Mouse (Mus musculus): ENCODE measurements around the gene Evx2.

The Evx2 gene

DNA sequence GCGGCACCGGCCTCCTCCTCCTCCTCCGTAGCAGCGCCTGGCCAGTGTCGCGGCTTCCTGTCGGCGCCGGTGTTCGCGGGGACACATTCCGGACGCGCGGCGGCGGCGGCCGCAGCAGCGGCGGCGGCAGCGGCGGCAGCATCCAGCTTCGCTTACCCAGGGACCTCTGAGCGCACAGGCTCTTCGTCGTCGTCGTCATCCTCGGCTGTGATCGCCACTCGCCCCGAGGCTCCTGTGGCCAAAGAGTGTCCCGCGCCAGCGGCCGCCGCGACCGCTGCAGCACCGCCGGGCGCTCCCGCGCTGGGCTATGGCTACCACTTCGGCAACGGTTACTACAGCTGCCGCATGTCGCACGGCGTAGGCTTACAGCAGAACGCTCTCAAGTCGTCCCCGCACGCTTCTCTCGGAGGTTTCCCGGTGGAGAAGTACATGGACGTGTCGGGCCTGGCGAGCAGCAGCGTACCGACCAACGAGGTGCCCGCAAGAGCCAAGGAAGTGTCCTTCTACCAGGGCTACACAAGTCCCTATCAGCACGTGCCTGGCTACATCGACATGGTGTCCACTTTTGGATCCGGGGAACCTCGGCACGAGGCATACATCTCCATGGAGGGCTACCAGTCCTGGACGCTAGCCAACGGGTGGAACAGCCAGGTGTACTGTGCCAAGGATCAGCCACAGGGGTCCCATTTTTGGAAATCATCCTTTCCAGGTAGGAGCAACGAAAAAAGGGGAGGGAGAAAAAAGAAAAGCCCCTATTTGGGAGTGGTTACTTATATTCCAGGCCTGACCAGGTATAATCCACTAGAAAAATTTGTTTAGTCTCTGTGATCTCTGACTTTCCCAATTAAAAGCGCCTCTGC, 9.2 kb upstream of the Evx2 start:
- no peaks in the 10 kb centered on the region for H3K36me3 ChIP-seq (ENCODE audit: insufficient read depth, low read length)
- peak overlapping the region; percentile 75 for H3K4me3 ChIP-seq (replicated peaks; ENCODE audit: low read length)
- TF ChIP-seq CTCF (conservative IDR thresholded peaks at IDR 0.05; ENCODE audit: low read length) = no peak
- TF ChIP-seq NANOG (IDR thresholded peaks at IDR 0.05; ENCODE audit: borderline replicate concordance, low read length) = no peak
- TF ChIP-seq POU5F1 (IDR thresholded peaks at IDR 0.05; ENCODE audit: borderline replicate concordance, low read length) = no peak
- peaks cover 91% of the 10 kb centered on the region for H3K27me3 ChIP-seq (ENCODE audit: insufficient read depth, low read length)
- H3K4me1 ChIP-seq (replicated peaks; ENCODE audit: low read depth, low read length) = peaks cover 33% of the 10 kb centered on the region
- H3K9me3 ChIP-seq (ENCODE audit: low read length) = peaks cover 5% of the 10 kb centered on the region

DNA sequence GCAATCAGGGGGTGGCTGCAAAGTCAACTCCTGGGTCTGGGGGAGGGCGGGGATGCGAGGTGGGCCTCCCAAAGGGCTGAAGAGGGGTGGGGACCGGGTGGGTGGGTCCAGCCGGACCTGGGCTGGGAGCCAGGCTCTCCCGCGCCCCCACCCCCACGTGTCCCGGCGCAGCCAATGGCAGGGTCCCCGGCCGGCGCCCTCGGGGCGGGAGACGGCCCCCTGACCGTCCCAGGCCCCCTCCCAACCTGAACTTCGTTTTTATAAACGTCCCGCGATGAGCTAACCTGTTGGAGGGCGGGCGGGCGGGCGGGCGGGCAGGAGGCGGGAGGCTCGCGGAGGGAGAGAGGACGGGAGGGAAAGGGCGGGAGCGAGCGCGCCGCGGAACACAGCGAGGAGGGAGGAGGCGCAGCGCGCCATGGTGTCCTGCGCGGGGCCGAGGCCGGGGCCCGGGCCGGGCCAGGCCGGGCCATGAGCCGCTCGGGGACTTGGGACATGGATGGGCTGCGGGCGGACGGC, 8.5 kb upstream of the Evx2 start, which contains the start of gene Hoxd13:
TSS of gene Hoxd13 (plus strand) at position 469 of the 516 bp plus-strand sequence.
- Histone ChIP-seq H3K27me3 (ENCODE audit: insufficient read depth, low read length) (peaks cover 92% of the 10 kb centered on the region), H3K9me3 (ENCODE audit: low read length) (no peaks in the 10 kb centered on the region; the same call in 1 of the 2 replicates), H3K4me3 (replicated peaks; ENCODE audit: low read length) (peak within 1 kb of the TSS; percentile 75), H3K36me3 (ENCODE audit: insufficient read depth, low read length) (no peaks in the 10 kb centered on the region), H3K4me1 (replicated peaks; ENCODE audit: low read depth, low read length) (peaks cover 33% of the 10 kb centered on the region)
- no peak for TF ChIP-seq CTCF (conservative IDR thresholded peaks at IDR 0.05; ENCODE audit: low read length)
- no peak for TF ChIP-seq POU5F1 (IDR thresholded peaks at IDR 0.05; ENCODE audit: borderline replicate concordance, low read length)
- TF ChIP-seq NANOG (IDR thresholded peaks at IDR 0.05; ENCODE audit: borderline replicate concordance, low read length) = no peak

DNA sequence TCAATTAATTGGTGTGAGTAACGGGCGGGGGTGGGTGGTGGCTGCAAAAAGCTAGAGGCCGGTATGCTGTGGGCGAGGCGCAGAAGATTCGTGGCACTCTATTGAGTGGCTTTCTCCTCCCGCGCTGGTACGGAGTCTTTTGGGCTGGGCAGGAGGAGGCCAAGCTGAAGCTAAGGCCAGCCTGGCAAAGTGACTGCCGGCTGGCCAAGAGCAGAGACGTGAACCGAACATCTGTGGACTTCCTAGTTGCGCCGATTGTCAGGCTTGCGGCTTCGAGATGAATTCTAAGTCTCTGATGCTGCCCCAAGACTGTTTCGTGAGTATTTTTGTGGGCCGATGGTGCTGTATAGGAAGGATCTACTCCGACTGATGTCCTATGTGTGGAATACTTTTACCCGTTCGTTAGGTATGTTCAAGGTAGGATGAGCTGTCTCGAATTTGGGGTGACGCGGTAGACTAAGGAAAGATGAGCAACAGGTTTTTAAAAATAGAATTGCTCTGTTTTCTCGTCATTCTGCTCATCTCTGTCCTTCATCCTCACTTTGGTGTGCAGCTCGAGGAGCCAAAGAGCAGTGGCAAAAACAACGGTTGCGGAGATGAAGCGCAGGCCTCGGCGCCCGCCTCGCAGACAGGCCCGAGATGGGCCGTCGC, 8.0 kb upstream of the Evx2 start:
- peaks cover 91% of the 10 kb centered on the region for H3K27me3 ChIP-seq (ENCODE audit: insufficient read depth, low read length)
- H3K36me3 ChIP-seq (ENCODE audit: insufficient read depth, low read length) = no peaks in the 10 kb centered on the region
- H3K4me1 ChIP-seq (replicated peaks; ENCODE audit: low read depth, low read length) = peaks cover 27% of the 10 kb centered on the region
- TF ChIP-seq CTCF (conservative IDR thresholded peaks at IDR 0.05; ENCODE audit: low read length) (no peak), NANOG (IDR thresholded peaks at IDR 0.05; ENCODE audit: borderline replicate concordance, low read length) (no peak), POU5F1 (IDR thresholded peaks at IDR 0.05; ENCODE audit: borderline replicate concordance, low read length) (no peak)
- H3K4me3 ChIP-seq (replicated peaks; ENCODE audit: low read length) = peak overlapping the region; percentile 26; the same call in 1 of the 2 replicates
- no peaks in the 10 kb centered on the region; the same call in 1 of the 2 replicates for H3K9me3 ChIP-seq (ENCODE audit: low read length)

DNA sequence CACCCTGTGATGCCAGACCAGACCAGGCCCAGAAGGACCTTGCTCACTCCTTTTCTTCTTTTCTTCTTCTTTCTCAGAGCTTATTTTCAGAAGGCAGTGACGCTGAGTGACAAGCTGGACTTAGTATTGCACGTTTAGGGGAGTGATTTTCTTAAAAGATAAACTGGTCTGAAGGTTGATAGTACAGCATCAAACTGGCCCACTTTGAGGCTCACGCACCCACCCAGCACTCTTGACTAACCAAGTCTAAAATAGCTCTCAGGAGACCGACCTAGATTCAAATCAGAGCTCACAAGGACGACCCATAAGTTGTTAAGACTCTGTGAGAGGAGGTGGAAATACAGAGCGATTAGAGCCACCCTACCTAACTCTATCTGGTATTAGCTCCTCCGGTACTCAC, 7.1 kb upstream of the Evx2 start:
- H3K9me3 ChIP-seq (ENCODE audit: low read length) = no peaks in the 10 kb centered on the region; the same call in 1 of the 2 replicates
- no peak overlapping the region for H3K4me3 ChIP-seq (replicated peaks; ENCODE audit: low read length)
- H3K36me3 ChIP-seq (ENCODE audit: insufficient read depth, low read length) = no peaks in the 10 kb centered on the region
- H3K4me1 ChIP-seq (replicated peaks; ENCODE audit: low read depth, low read length) = peaks cover 28% of the 10 kb centered on the region
- peaks cover 91% of the 10 kb centered on the region for H3K27me3 ChIP-seq (ENCODE audit: insufficient read depth, low read length)
- no peak for TF ChIP-seq CTCF (conservative IDR thresholded peaks at IDR 0.05; ENCODE audit: low read length)
- TF ChIP-seq NANOG (IDR thresholded peaks at IDR 0.05; ENCODE audit: borderline replicate concordance, low read length) = no peak
- no peak for TF ChIP-seq POU5F1 (IDR thresholded peaks at IDR 0.05; ENCODE audit: borderline replicate concordance, low read length)

DNA sequence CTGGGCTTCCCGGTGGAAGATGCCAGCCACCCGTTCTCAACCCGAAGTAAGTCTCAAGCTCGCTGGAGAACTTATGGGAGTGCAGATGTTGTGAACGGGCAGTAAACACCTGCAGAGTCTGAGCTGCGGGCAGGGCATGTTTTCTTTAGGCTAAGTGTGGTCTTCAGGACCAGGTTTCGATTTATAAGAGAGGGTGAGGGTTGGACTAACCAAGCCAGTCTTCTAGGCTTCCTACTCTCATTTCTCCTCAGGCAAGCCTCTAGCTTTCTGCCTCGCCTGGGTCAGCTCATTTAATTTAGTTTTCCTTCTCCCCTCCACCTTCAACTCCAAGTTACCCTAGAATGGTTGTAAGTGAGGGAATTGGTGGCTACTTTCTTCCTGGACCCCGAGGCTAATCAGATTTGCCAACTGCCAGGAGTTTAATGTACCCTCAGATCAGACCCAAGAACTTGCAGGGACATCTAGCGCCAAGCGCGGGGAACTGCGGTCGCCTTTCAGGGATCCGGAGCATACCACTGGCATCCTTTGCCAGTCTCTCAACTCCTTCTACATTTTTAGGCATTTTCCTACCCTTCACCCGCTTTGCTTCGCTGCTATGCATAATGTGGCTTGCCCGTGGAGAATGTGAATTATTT, 4.1 kb upstream of the Evx2 start:
- Histone ChIP-seq H3K9me3 (ENCODE audit: low read length) (no peaks in the 10 kb centered on the region; the same call in 1 of the 2 replicates), H3K27me3 (ENCODE audit: insufficient read depth, low read length) (peaks cover 92% of the 10 kb centered on the region), H3K4me1 (replicated peaks; ENCODE audit: low read depth, low read length) (peaks cover 37% of the 10 kb centered on the region), H3K4me3 (replicated peaks; ENCODE audit: low read length) (no peak overlapping the region), H3K36me3 (ENCODE audit: insufficient read depth, low read length) (no peaks in the 10 kb centered on the region)
- peak; percentile 54 for TF ChIP-seq CTCF (conservative IDR thresholded peaks at IDR 0.05; ENCODE audit: low read length)
- no peak for TF ChIP-seq NANOG (IDR thresholded peaks at IDR 0.05; ENCODE audit: borderline replicate concordance, low read length)

DNA sequence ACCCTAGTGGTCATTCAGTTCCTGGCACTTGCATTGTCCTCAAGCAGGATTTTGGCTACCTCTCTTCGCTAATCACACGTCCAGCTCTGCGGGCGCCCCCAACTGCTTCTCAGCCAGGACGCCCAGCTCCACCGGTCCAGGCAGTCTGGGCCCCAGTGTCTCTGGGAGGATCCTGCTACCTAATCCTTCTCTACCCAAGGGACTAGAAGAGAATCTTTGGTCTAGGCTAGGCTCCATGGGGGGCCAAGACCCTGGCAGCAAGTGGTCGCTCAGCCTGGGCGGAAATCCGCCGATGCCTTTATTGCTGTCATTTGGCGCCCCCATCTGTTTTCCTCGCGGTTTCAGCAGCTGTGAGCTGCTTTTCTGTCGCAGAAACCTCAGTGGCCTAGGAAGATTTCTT, 2.3 kb upstream of the Evx2 start:
- H3K36me3 ChIP-seq (ENCODE audit: insufficient read depth, low read length) = no peaks in the 10 kb centered on the region
- no peak overlapping the region for H3K4me3 ChIP-seq (replicated peaks; ENCODE audit: low read length)
- H3K9me3 ChIP-seq (ENCODE audit: low read length) = no peaks in the 10 kb centered on the region; the same call in 1 of the 2 replicates
- H3K27me3 ChIP-seq (ENCODE audit: insufficient read depth, low read length) = peaks cover 97% of the 10 kb centered on the region
- no peak for TF ChIP-seq POU5F1 (IDR thresholded peaks at IDR 0.05; ENCODE audit: borderline replicate concordance, low read length)
- peak; percentile 13; the same call in 1 of the 2 replicates for TF ChIP-seq CTCF (conservative IDR thresholded peaks at IDR 0.05; ENCODE audit: low read length)
- peaks cover 36% of the 10 kb centered on the region for H3K4me1 ChIP-seq (replicated peaks; ENCODE audit: low read depth, low read length)

DNA sequence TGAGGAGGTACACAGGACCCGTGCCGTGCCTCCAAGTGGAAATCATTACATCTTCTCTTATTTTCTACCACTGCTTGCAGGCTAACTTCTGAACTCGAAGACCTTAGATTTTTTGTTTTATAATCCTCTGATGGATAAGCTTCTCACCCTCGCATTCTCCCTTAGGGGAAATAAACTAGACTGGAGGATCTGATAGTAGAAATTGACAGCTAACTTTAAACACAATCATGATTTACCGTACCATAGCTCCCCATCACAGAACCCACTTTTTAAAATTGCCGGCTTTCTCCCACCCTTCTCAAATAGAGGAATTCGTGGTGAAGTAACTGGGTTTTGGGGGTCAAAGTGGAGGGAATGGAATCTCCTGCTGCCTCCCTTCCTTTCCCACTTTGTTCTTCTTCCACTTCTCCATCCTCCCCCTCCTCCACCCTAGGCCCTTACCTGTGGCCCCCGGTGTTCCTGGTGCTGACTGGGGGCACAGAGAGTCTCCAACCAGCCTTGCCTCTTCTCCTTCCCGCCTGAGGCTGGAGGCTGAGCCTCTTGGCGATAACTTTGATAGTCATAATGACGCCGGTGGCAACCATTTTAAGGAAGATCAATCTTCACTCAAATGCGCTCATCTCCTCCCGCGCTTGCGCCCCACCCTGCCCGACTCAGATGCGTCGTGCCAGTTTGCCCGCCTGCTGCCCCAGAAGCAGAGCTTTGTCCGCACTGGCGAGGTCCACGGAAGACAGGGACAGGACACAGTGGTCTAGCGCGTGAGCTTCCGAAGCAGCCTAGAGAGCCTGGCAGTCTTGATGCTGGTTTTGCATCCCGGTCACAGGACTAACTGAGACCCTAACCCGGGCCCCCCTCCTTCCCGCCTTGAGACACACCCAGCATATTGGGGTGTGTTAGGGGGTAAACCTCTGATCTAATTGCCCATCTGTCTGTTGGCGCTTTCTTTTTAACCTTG, 1.3 kb upstream of the Evx2 start:
- Histone ChIP-seq H3K36me3 (ENCODE audit: insufficient read depth, low read length) (no peaks in the 10 kb centered on the region), H3K9me3 (ENCODE audit: low read length) (no peaks in the 10 kb centered on the region), H3K4me3 (replicated peaks; ENCODE audit: low read length) (no peak overlapping the region), H3K4me1 (replicated peaks; ENCODE audit: low read depth, low read length) (peaks cover 40% of the 10 kb centered on the region), H3K27me3 (ENCODE audit: insufficient read depth, low read length) (peaks cover 96% of the 10 kb centered on the region)
- TF ChIP-seq NANOG (IDR thresholded peaks at IDR 0.05; ENCODE audit: borderline replicate concordance, low read length) (no peak), CTCF (conservative IDR thresholded peaks at IDR 0.05; ENCODE audit: low read length) (no peak), POU5F1 (IDR thresholded peaks at IDR 0.05; ENCODE audit: borderline replicate concordance, low read length) (no peak)
